Mouse (Mus musculus): ENCODE results near the gene Dnajc11. TPM values are rescaled to one million over a fixed set of nuclear protein-coding genes. Genes with fewer than 3 reads are reported as not detected.

The Dnajc11 gene
- polyA plus RNA-seq, 1 experiment from 2014 or later: 78.2 TPM

Other genes starting within 250 kb of the Dnajc11 start
- gene Camta1, start 71.8 kb upstream of the Dnajc11 start, polyA plus RNA-seq (2016; fragmentation: Nextera tagmentation; extraction: Ambion mirVana): 107 and 115 TPM in 2 replicates
- gene Thap3, start 55.3 kb downstream of the Dnajc11 start, polyA plus RNA-seq (2016; fragmentation: Nextera tagmentation; extraction: Ambion mirVana): 45.2 and 45.6 TPM in 2 replicates
- gene Phf13, start 62.6 kb downstream of the Dnajc11 start, polyA plus RNA-seq (2016; fragmentation: Nextera tagmentation; extraction: Ambion mirVana): 42.2 and 44.3 TPM in 2 replicates
- gene Klhl21, start 75.1 kb downstream of the Dnajc11 start, polyA plus RNA-seq (2016; fragmentation: Nextera tagmentation; extraction: Ambion mirVana): 13.0 and 13.5 TPM in 2 replicates
- 25.3 and 30.2 TPM in 2 replicates for gene Zbtb48, start 94.0 kb downstream of the Dnajc11 start, polyA plus RNA-seq (2016; fragmentation: Nextera tagmentation; extraction: Ambion mirVana)
- gene Tas1r1, start 104.9 kb downstream of the Dnajc11 start, polyA plus RNA-seq (2016; fragmentation: Nextera tagmentation; extraction: Ambion mirVana): 1.0 and 1.1 TPM in 2 replicates
- 43.8 and 46.0 TPM in 2 replicates for gene Nol9, start 105.6 kb downstream of the Dnajc11 start, polyA plus RNA-seq (2016; fragmentation: Nextera tagmentation; extraction: Ambion mirVana)
- gene Plekhg5, start 138.8 kb downstream of the Dnajc11 start, polyA plus RNA-seq (2016; fragmentation: Nextera tagmentation; extraction: Ambion mirVana): 17.8 and 19.0 TPM in 2 replicates
- gene Tnfrsf25, start 182.2 kb downstream of the Dnajc11 start, polyA plus RNA-seq (2016; fragmentation: Nextera tagmentation; extraction: Ambion mirVana): 1.1 and 2.1 TPM in 2 replicates
- gene Espn, start 218.7 kb downstream of the Dnajc11 start, polyA plus RNA-seq (2016; fragmentation: Nextera tagmentation; extraction: Ambion mirVana): 6.4 and 6.6 TPM in 2 replicates
- 0.09 TPM in 1 of 2 replicates, not detected in the other for gene Hes2, start 225.2 kb downstream of the Dnajc11 start, polyA plus RNA-seq (2016; fragmentation: Nextera tagmentation; extraction: Ambion mirVana)
- 57.9 and 69.8 TPM in 2 replicates for gene Acot7, start 244.4 kb downstream of the Dnajc11 start, polyA plus RNA-seq (2016; fragmentation: Nextera tagmentation; extraction: Ambion mirVana)